Mouse (Mus musculus) CH12.LX (cell line): ENCODE measurements around the gene Wfdc21. TPM values are rescaled to one million over a fixed set of nuclear protein-coding genes. Genes with fewer than 3 reads are reported as not detected.

ENCODE experiments used
- DNase-seq: peaks from one replicate; pipeline ENCODE4 v3.0.0-alpha.2; 2013; ENCODE audit errors: extremely low read depth
- H3K27ac ChIP-seq: 2 replicates; pipeline ENCODE4 v1.5.1; 2012; ENCODE audit warnings: low read depth, mild to moderate bottlenecking, control low read depth, moderate library complexity; ENCODE audit not compliant: insufficient read depth
- H3K27me3 ChIP-seq: replicated peaks from 2 replicates; pipeline ENCODE3; 2012; ENCODE audit warnings: inconsistent platforms
- H3K36me3 ChIP-seq, 2 experiments: replicated peaks in 1 of 2; 2 replicates each; pipeline versions ENCODE3 to v1.6.1; 2012; ENCODE audit warnings: inconsistent platforms in 1 of 2, low read length in 1 of 2, mild to moderate bottlenecking in 1 of 2, mixed read lengths in 1 of 2, moderate library complexity in 1 of 2; ENCODE audit not compliant: control insufficient read depth in 1 of 2, insufficient read depth in 1 of 2
- H3K4me1 ChIP-seq, 2 experiments: 2 replicates each; pipeline ENCODE4 v1.6.1; 2012; ENCODE audit warnings: inconsistent platforms in 1 of 2, moderate library complexity in 1 of 2; ENCODE audit not compliant: insufficient read depth in 2 of 2, control insufficient read depth in 1 of 2
- H3K4me2 ChIP-seq: 2 replicates; pipeline ENCODE4 v1.6.1; 2012; ENCODE audit warnings: low read depth, mild to moderate bottlenecking, control low read depth; ENCODE audit not compliant: poor library complexity, insufficient read depth, severe bottlenecking
- H3K4me3 ChIP-seq, 3 experiments: fragments of 150-350 bp in 1 of 3; sonication (generic) in 1 of 3; replicated peaks in 1 of 3; 2 replicates each; pipeline versions ENCODE3 to v1.5.1; 2011 to 2012; ENCODE audit warnings: low read depth in 2 of 3, low read length in 2 of 3, mild to moderate bottlenecking in 2 of 3, moderate library complexity in 2 of 3, control low read depth in 1 of 3, improper control_type of control experiment in 1 of 3, inconsistent platforms in 1 of 3, mixed read lengths in 1 of 3; ENCODE audit not compliant: poor library complexity in 1 of 3
- H3K79me2 ChIP-seq: replicated peaks from 2 replicates; pipeline ENCODE4 v1.6.1; 2012; ENCODE audit warnings: mild to moderate bottlenecking, moderate library complexity; ENCODE audit not compliant: control insufficient read depth, poor library complexity, insufficient read depth, severe bottlenecking; ENCODE audit errors: extremely low read depth
- H3K9ac ChIP-seq: 2 replicates; pipeline ENCODE4 v1.6.1; 2012; ENCODE audit warnings: low read depth, mild to moderate bottlenecking, control low read depth, moderate library complexity; ENCODE audit not compliant: insufficient read depth
- H3K9me3 ChIP-seq: replicated peaks from 2 replicates; pipeline ENCODE3; 2012; ENCODE audit warnings: low read length, inconsistent platforms, mixed read lengths
- BHLHE40 ChIP-seq: IDR thresholded peaks from 2 replicates; pipeline ENCODE4 v1.6.1; 2011; ENCODE audit warnings: mild to moderate bottlenecking, low read depth, low read length, improper control_type of control experiment
- E2F4 ChIP-seq: IDR thresholded peaks from 2 replicates; pipeline ENCODE4 v1.6.1; 2011; ENCODE audit warnings: low read depth, low read length, improper control_type of control experiment; ENCODE audit not compliant: insufficient replicate concordance
- EP300 ChIP-seq: IDR thresholded peaks from 2 replicates; pipeline ENCODE4 v1.6.1; 2011; ENCODE audit warnings: low read length, improper control_type of control experiment
- ETS1 ChIP-seq: conservative IDR thresholded peaks from 2 replicates; pipeline ENCODE4 v1.6.1; 2012; ENCODE audit warnings: low read depth, mild to moderate bottlenecking, inconsistent platforms, low read length, improper control_type of control experiment, moderate library complexity
- IRF4 ChIP-seq: IDR thresholded peaks from 2 replicates; pipeline ENCODE4 v1.6.1; 2014; ENCODE audit warnings: low read depth, mild to moderate bottlenecking, inconsistent platforms, low read length, improper control_type of control experiment
- JUND ChIP-seq: conservative IDR thresholded peaks from 2 replicates; pipeline ENCODE4 v1.6.1; 2011; ENCODE audit warnings: low read depth, low read length, improper control_type of control experiment
- MAFK ChIP-seq: IDR thresholded peaks from 2 replicates; pipeline ENCODE4 v1.6.1; 2011; ENCODE audit warnings: low read length, improper control_type of control experiment; ENCODE audit not compliant: insufficient replicate concordance
- MAZ ChIP-seq: IDR thresholded peaks from 2 replicates; pipeline ENCODE4 v1.6.1; 2012; ENCODE audit warnings: low read depth, mild to moderate bottlenecking, inconsistent platforms, low read length, improper control_type of control experiment, moderate library complexity
- MEF2A ChIP-seq: IDR thresholded peaks from 2 replicates; pipeline ENCODE4 v1.6.1; 2014; ENCODE audit warnings: low read depth, mild to moderate bottlenecking, inconsistent platforms, low read length, improper control_type of control experiment, borderline replicate concordance
- MXI1 ChIP-seq: IDR thresholded peaks from 2 replicates; pipeline ENCODE4 v1.6.1; 2011; ENCODE audit warnings: mild to moderate bottlenecking, low read depth, low read length, improper control_type of control experiment
- MYC ChIP-seq: IDR thresholded peaks from 2 replicates; pipeline ENCODE4 v1.6.1; 2011; ENCODE audit warnings: low read depth, mild to moderate bottlenecking, improper control_type of control experiment, low read length
- NELFE ChIP-seq: IDR thresholded peaks from 2 replicates; pipeline ENCODE4 v1.6.1; 2011; ENCODE audit warnings: low read depth, low read length, improper control_type of control experiment
- POLR2A ChIP-seq: IDR thresholded peaks from 2 replicates; pipeline ENCODE4 v1.6.1; 2011; ENCODE audit warnings: low read depth, mild to moderate bottlenecking, improper control_type of control experiment, low read length
- POLR2AphosphoS2 ChIP-seq: IDR thresholded peaks from 2 replicates; pipeline ENCODE4 v1.6.1; 2011; ENCODE audit warnings: low read depth, low read length, improper control_type of control experiment
- RAD21 ChIP-seq: IDR thresholded peaks from 2 replicates; pipeline ENCODE4 v1.6.1; 2011; ENCODE audit warnings: low read depth, mild to moderate bottlenecking, low read length, improper control_type of control experiment, moderate library complexity
- RCOR1 ChIP-seq: conservative IDR thresholded peaks from 2 replicates; pipeline ENCODE4 v1.6.1; 2012; ENCODE audit warnings: low read depth, mild to moderate bottlenecking, inconsistent platforms, low read length, improper control_type of control experiment
- SIN3A ChIP-seq: IDR thresholded peaks from 2 replicates; pipeline ENCODE4 v1.6.1; 2012; ENCODE audit warnings: low read length, improper control_type of control experiment, inconsistent platforms
- SMC3 ChIP-seq: IDR thresholded peaks from 2 replicates; pipeline ENCODE4 v1.6.1; 2011; ENCODE audit warnings: low read depth, low read length, improper control_type of control experiment
- TBP ChIP-seq: conservative IDR thresholded peaks from 2 replicates; pipeline ENCODE4 v1.6.1; 2011; ENCODE audit warnings: low read depth, low read length, improper control_type of control experiment
- UBTF ChIP-seq: IDR thresholded peaks from 2 replicates; pipeline ENCODE4 v1.6.1; 2012; ENCODE audit warnings: low read depth, mild to moderate bottlenecking, inconsistent platforms, low read length, improper control_type of control experiment, moderate library complexity
- USF1 ChIP-seq: IDR thresholded peaks from 2 replicates; pipeline ENCODE4 v1.6.1; 2014; ENCODE audit warnings: low read depth, mild to moderate bottlenecking, inconsistent platforms, low read length, improper control_type of control experiment
- ZC3H11A ChIP-seq: IDR thresholded peaks from 2 replicates; pipeline ENCODE4 v1.6.1; 2012; ENCODE audit warnings: low read depth, mild to moderate bottlenecking, inconsistent platforms, low read length, improper control_type of control experiment
- ZKSCAN1 ChIP-seq: IDR thresholded peaks from 2 replicates; pipeline ENCODE4 v1.6.1; 2012; ENCODE audit warnings: low read depth, inconsistent platforms, low read length, improper control_type of control experiment, borderline replicate concordance
- ZMIZ1 ChIP-seq: IDR thresholded peaks from 2 replicates; pipeline ENCODE4 v1.6.1; 2012; ENCODE audit warnings: low read depth, mild to moderate bottlenecking, inconsistent platforms, low read length, improper control_type of control experiment
- dilution Hi-C: fragments of 300-500 bp; cut with MboI; formaldehyde crosslinking; loops from 2 replicates; pipeline ENCODE4 v1.14.3; 2020; ENCODE audit warnings: low sequenced_read_pairs; ENCODE audit not compliant: extremely low pct_unique_long_range_greater_than_20kb, extremely low pct_ligation_motif_present
- in situ Hi-C: fragments of 300-500 bp; cut with MboI; formaldehyde crosslinking; loops from 3 replicates; pipeline ENCODE4 v1.14.3; 2019; ENCODE audit warnings: low sequenced_read_pairs, low pct_ligation_motif_present, low pct_unique_long_range_greater_than_20kb, mixed read lengths
- polyA plus RNA-seq: library from polyadenylated mRNA; unstranded; fragments of >175 nt; gene quantifications from 2 replicates; pipeline ENCODE4 v1.2.1, GENCODE M21; 2012; ENCODE audit warnings: low read depth; ENCODE audit not compliant: insufficient read length
- total RNA-seq, 2 experiments: library from RNA; depleted of rRNA; stranded (reverse); fragments of 300-350 nt in 1 of 2; fragments of >200 nt in 1 of 2; gene quantifications; 2 replicates each; pipeline ENCODE4 v1.2.3; 2012 to 2014

Gene Wfdc21
- 1.6 and 3.3 TPM in 2 replicates for total RNA-seq (2012; rRNA removed)
- 8.3 and 14.7 TPM in 2 replicates for total RNA-seq (2014; rRNA removed)
- 2.6 and 3.4 TPM in 2 replicates for polyA plus RNA-seq

GRCm38 (mm10) chr11:83746681-83747080, at the start of gene Wfdc21:
Gene Wfdc21 (plus strand): TSS chr11:83746940.
- Histone ChIP-seq H3K9ac (no peak within 1 kb of the TSS), H3K27ac (no peak within 1 kb of the TSS), H3K4me3 (no peak within 1 kb of the TSS), H3K79me2 (no peaks in the 10 kb centered on the region), H3K4me1 (peaks cover 30 to 62% of the 10 kb centered on the region in 2 experiments), H3K27me3 (peaks cover 10% of the 10 kb centered on the region), H3K4me2 (0 out of 2 replicates have a peak within 1 kb of the TSS, but pooled peaks have one; percentile 0), H3K36me3 (no peaks in the 10 kb centered on the region), H3K9me3 (no peaks in the 10 kb centered on the region)
- in situ Hi-C loops (loop anchor here (10.0 kb wide), 1 partner anchor 182 kb away; no protein-coding TSS in a partner anchor), dilution Hi-C loops (no loop called here)
- DNase-seq: no peak
- TF ChIP-seq POLR2AphosphoS2 (no peak), MAZ (no peak), ZC3H11A (no peak), UBTF (no peak), ZKSCAN1 (no peak), ETS1 (no peak), NELFE (no peak), MYC (no peak), BHLHE40 (no peak), ZMIZ1 (no peak)

DNA sequence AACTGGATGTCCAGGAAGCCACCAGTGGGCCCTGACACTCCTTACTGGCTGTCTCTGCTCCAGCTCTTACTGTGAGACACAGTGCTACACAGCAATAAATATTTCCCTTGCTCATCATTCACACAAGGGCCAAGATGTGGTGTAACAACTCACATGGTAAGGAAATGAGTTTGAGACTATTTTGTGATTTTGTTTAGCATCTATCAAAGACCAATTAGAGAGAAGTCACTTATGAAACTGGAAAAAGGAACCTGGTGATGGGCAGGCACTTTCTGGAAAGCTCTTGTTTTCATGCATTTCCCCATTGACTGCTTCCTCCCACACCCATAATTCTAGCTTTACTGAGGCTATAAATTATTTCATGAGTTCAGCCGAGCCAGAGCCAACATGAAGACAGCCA, 43.0 kb upstream of the Wfdc21 start, which contains the start of gene Wfdc17:
Gene Wfdc17 (plus strand): TSS at position 287 of the 400 bp plus-strand sequence.
- Histone ChIP-seq H3K27me3 (peaks cover 1% of the 10 kb centered on the region), H3K4me1 (peaks cover 0 to 9% of the 10 kb centered on the region in 2 experiments; a peak in 2 of 4 replicates), H3K9me3 (no peaks in the 10 kb centered on the region), H3K4me2 (no peak within 1 kb of the TSS), H3K79me2 (no peaks in the 10 kb centered on the region), H3K27ac (no peak within 1 kb of the TSS), H3K9ac (no peak within 1 kb of the TSS), H3K36me3 (no peaks in the 10 kb centered on the region), H3K4me3 (no peak within 1 kb of the TSS)
- in situ Hi-C loops (no loop called here), dilution Hi-C loops (no loop called here)
- DNase-seq: no peak
- TF ChIP-seq RCOR1 (no peak), JUND (no peak), TBP (no peak), SIN3A (no peak), POLR2A (no peak), EP300 (no peak), MEF2A (no peak), USF1 (no peak), MXI1 (no peak), ZC3H11A (no peak), BHLHE40 (no peak), ETS1 (no peak), IRF4 (no peak), MYC (no peak), SMC3 (no peak), E2F4 (no peak), RAD21 (no peak), MAFK (no peak)
